Mouse (Mus musculus) embryonic fibroblast, embryonic 13.5 days (primary cell): ENCODE data around the gene Wdr47.

Experiments
- CTCF ChIP-seq: IDR thresholded peaks from 2 replicates; pipeline ENCODE4 v1.5.1; 2011; ENCODE audit warnings: mild to moderate bottlenecking, control low read depth, low read length, moderate library complexity, borderline replicate concordance; ENCODE audit not compliant: insufficient read depth
- POLR2A ChIP-seq: IDR thresholded peaks from 2 replicates; pipeline ENCODE4 v1.6.1; 2011; ENCODE audit warnings: low read depth, mild to moderate bottlenecking, control low read depth, low read length, moderate library complexity

DNA sequence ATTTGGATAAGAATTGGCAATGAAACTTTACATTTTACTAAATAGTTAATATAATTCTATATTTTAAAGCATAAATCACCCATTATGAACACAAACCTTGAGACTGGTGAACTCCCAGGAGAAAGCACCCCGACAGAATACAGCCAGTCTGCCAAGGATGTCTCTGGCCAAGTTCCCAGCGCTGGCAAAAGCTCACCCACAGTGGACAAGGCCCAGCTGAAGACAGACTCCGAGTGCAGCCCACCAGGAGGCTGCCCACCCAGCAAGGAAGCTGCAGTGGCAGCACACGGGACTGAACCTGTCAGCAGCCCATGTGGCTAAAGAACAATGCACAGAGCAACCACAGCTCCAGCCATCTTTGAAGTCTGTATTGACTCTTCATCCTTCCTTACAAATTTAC lies 85.5 kb downstream of the Wdr47 start:
- TF ChIP-seq CTCF, result no peak
- no peak for TF ChIP-seq POLR2A
